Mouse (Mus musculus): Measurements from ENCODE around the gene Fbxl3. TPM values are rescaled to one million over a fixed set of nuclear protein-coding genes. Genes with fewer than 3 reads are reported as not detected.

Fbxl3 gene
- polyA plus RNA-seq, 1 experiment: 79.8 TPM

DNA sequence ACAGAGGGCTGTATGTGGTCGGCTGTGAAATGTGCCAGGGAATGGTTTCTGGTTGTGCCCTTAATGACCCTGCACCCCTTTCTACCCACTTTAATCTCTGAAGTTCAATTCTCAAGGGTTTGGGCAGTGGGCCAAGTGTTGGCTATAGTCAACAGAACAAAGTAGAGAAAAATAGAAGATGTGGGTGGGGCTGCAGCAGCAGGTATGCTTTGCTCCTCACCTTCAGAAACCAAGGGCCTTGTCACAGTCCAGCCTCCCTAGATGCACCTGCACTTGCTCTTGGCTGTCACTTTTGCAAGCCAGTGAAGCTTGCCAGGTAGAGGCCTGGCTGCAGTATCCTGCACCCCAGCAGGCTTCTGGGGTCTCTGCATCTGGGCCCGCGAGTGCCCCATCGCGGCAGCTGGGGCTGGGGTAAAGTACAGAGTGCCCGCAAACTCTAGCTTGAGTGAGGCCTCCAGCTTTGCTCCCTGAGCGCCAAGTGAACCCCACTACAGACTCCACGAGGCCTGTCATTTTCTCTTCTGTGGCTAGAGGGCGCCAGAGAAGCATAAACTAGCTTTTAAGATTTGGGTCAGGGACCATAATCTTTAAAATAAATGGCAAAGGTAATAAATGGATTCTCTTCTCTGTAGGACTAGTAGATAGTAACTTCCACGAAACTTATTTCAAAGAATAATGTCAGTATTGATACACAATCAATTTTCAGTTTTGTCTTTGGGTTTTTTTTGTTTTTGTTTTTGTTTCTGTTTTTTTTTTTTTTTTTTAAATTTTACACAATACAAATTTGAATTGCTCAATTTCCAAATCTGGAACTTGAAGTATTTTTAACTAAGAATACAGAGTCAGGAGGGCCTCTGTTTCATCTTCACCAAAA, 33.8 kb downstream of the Fbxl3 start:
- no peaks in the 10 kb centered on the region for H3K36me3 ChIP-seq (ENCODE audit: control insufficient read depth, insufficient read depth, low read length)
- TF ChIP-seq CTCF (IDR thresholded peaks at IDR 0.05; ENCODE audit: extremely low read depth, insufficient read length, insufficient replicate concordance, low read depth, low read length) (peak; percentile 68; the same call in 1 of the 2 replicates), POLR2A (IDR thresholded peaks at IDR 0.05; ENCODE audit: low read depth, low read length) (no peak)
- H3K27ac ChIP-seq (ENCODE audit: insufficient read depth, low read depth, low read length): no peak overlapping the region
- WGBS: 4% methylated on average over 10 of the region's 10 CpGs
- H3K4me1 ChIP-seq (ENCODE audit: control insufficient read depth, insufficient read depth, insufficient read length, low read length): peaks cover 5% of the 10 kb centered on the region
- no peaks in the 10 kb centered on the region for H3K27me3 ChIP-seq (ENCODE audit: control insufficient read depth, insufficient read depth, low read length)
- no peak overlapping the region for H3K4me3 ChIP-seq (ENCODE audit: low read depth, low read length)

DNA sequence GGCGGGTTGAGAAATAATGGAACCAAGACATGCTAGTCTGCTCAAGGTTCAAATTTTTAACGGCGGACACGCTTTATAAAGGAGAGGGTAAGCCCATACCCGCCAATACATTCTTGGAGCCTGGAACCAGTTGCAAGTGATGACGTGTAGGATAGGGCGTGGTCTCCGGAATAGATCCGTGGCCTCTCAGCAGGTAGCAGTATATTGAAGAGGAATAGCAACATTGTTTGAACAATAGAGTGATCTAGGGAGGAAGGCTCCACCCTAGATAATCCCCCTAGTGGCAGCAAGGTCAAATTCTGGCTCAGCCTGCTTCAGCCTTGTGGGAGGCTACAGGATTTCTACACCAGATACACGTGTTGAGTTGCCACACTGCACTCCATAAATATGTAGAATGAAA, 39.9 kb downstream of the Fbxl3 start:
- WGBS: 74% methylated on average over 10 of the region's 10 CpGs
- no peak overlapping the region for H3K4me3 ChIP-seq (ENCODE audit: low read depth, low read length)
- H3K27me3 ChIP-seq (ENCODE audit: control insufficient read depth, insufficient read depth, low read length): no peaks in the 10 kb centered on the region
- no peaks in the 10 kb centered on the region for H3K36me3 ChIP-seq (ENCODE audit: control insufficient read depth, insufficient read depth, low read length)
- H3K4me1 ChIP-seq (ENCODE audit: control insufficient read depth, insufficient read depth, insufficient read length, low read length): no peaks in the 10 kb centered on the region
- H3K27ac ChIP-seq (ENCODE audit: insufficient read depth, low read depth, low read length): no peak overlapping the region
- TF ChIP-seq POLR2A (IDR thresholded peaks at IDR 0.05; ENCODE audit: low read depth, low read length) (no peak), CTCF (IDR thresholded peaks at IDR 0.05; ENCODE audit: extremely low read depth, insufficient read length, insufficient replicate concordance, low read depth, low read length) (no peak)

DNA sequence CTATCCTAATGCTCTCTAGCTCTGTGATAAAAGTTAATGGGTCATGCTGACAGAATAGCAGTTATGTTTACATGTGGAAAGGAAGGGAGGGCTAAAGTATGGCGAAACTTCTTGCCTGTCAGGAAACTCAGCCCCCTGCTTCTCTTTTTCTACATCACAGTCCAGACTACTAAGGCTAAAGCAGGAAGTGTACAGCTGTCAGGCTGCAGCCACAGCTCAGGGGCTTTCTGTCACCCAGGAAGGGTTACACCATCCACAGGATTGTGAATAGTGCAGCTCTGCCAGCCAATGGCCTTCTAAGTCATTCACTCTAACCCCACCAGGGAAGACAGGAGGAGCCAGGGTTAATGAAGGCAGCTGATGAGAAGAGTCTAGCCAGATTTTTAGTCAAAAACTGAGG, 40.4 kb downstream of the Fbxl3 start:
- no peak overlapping the region for H3K4me3 ChIP-seq (ENCODE audit: low read depth, low read length)
- WGBS: 44% methylated on average over 1 of the region's 1 CpGs

DNA sequence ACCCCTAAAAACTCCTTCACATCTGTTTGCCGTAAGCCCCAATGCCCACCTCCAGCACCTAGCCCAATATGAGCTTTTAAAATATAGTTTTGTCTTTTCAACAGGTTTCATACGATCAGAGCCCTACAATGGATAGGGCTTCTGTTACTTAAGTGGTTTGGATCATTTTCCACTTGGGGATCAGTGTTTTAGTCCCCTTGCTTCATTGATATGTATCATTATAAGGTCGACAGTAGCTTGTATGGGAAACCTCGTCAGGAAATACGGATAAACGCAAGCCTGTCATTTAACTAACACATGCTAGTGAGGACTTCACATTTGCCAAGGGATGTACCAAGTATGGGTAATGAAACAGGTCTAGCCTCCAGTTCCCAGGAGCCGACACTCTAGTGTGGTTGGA, 42.8 kb downstream of the Fbxl3 start:
- Histone ChIP-seq H3K36me3 (ENCODE audit: control insufficient read depth, insufficient read depth, low read length) (no peaks in the 10 kb centered on the region), H3K27ac (ENCODE audit: insufficient read depth, low read depth, low read length) (no peak overlapping the region), H3K4me3 (ENCODE audit: low read depth, low read length) (no peak overlapping the region), H3K4me1 (ENCODE audit: control insufficient read depth, insufficient read depth, insufficient read length, low read length) (no peaks in the 10 kb centered on the region), H3K27me3 (ENCODE audit: control insufficient read depth, insufficient read depth, low read length) (no peaks in the 10 kb centered on the region)
- 87% methylated on average over 7 of the region's 7 CpGs for WGBS
- TF ChIP-seq POLR2A (IDR thresholded peaks at IDR 0.05; ENCODE audit: low read depth, low read length): no peak
- TF ChIP-seq CTCF (IDR thresholded peaks at IDR 0.05; ENCODE audit: extremely low read depth, insufficient read length, insufficient replicate concordance, low read depth, low read length): no peak

More for the DNA sequence above, 40.4 kb downstream of the Fbxl3 start:
- Histone ChIP-seq H3K27me3 (ENCODE audit: control insufficient read depth, insufficient read depth, low read length) (no peaks in the 10 kb centered on the region), H3K36me3 (ENCODE audit: control insufficient read depth, insufficient read depth, low read length) (no peaks in the 10 kb centered on the region), H3K4me1 (ENCODE audit: control insufficient read depth, insufficient read depth, insufficient read length, low read length) (no peaks in the 10 kb centered on the region), H3K27ac (ENCODE audit: insufficient read depth, low read depth, low read length) (no peak overlapping the region)
- no peak for TF ChIP-seq CTCF (IDR thresholded peaks at IDR 0.05; ENCODE audit: extremely low read depth, insufficient read length, insufficient replicate concordance, low read depth, low read length)
- TF ChIP-seq POLR2A (IDR thresholded peaks at IDR 0.05; ENCODE audit: low read depth, low read length): no peak

DNA sequence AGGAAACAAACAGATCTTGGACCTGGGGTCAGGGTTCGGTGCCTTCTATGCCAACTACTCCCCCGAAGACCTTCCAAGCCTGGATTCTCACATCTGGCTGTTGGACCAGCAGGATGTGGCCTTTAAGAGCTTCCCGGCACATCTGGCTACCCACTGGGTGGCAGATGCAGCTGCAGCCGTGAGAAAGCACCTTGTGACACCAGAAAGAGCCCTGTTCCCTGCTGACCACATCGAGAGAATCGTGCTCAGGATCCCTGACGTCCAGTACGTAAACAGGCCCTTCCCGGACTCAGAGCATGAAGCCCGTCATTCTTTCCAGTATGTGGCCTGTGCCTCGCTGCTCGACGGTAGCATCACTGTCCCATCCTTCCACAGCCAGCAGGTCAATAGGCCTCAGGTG, 44.6 kb downstream of the Fbxl3 start:
- Histone ChIP-seq H3K4me1 (ENCODE audit: control insufficient read depth, insufficient read depth, insufficient read length, low read length) (no peaks in the 10 kb centered on the region), H3K27me3 (ENCODE audit: control insufficient read depth, insufficient read depth, low read length) (no peaks in the 10 kb centered on the region), H3K36me3 (ENCODE audit: control insufficient read depth, insufficient read depth, low read length) (no peaks in the 10 kb centered on the region), H3K27ac (ENCODE audit: insufficient read depth, low read depth, low read length) (no peak overlapping the region), H3K4me3 (ENCODE audit: low read depth, low read length) (no peak overlapping the region)
- TF ChIP-seq POLR2A (IDR thresholded peaks at IDR 0.05; ENCODE audit: low read depth, low read length): no peak
- TF ChIP-seq CTCF (IDR thresholded peaks at IDR 0.05; ENCODE audit: extremely low read depth, insufficient read length, insufficient replicate concordance, low read depth, low read length): no peak
- 81% methylated on average over 13 of the region's 13 CpGs for WGBS

DNA sequence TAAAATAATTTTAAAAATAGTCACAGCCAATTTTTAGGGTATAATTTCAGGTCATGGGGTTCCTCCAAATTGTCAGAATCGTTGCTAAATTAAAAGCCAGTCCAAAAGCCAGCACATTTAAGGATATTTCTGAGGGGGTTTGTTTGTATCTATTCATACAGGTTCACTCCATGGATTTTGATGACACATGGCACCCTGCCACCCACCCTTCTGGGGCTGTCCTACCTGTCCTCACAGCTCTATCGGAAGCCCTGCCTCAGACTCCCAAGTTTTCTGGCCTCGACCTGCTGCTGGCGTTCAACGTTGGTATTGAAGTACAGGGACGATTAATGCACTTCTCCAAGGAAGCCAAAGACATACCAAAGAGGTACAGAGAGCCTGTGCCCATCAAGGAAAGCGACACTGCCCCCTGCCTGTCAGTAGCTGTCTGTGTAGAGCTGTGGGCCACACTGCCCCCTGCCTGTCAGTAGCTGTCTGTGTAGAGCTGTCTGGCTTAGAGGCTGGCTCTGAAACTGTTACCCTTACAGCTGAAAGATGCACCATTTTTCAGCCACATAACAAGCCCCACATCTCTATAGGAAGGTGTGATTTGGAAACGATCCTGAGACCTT, 48.1 kb downstream of the Fbxl3 start:
- H3K4me3 ChIP-seq (ENCODE audit: low read depth, low read length): no peak overlapping the region
- no peak overlapping the region for H3K27ac ChIP-seq (ENCODE audit: insufficient read depth, low read depth, low read length)
- WGBS: 30% methylated on average over 8 of the region's 8 CpGs
- no peaks in the 10 kb centered on the region for H3K4me1 ChIP-seq (ENCODE audit: control insufficient read depth, insufficient read depth, insufficient read length, low read length)
- TF ChIP-seq CTCF (IDR thresholded peaks at IDR 0.05; ENCODE audit: extremely low read depth, insufficient read length, insufficient replicate concordance, low read depth, low read length) (peak; percentile 100), POLR2A (IDR thresholded peaks at IDR 0.05; ENCODE audit: low read depth, low read length) (no peak)
- H3K27me3 ChIP-seq (ENCODE audit: control insufficient read depth, insufficient read depth, low read length): no peaks in the 10 kb centered on the region
- H3K36me3 ChIP-seq (ENCODE audit: control insufficient read depth, insufficient read depth, low read length): no peaks in the 10 kb centered on the region
